Mouse (Mus musculus) lung, embryonic 16.5 days (tissue): ENCODE results near the gene Smim6. TPM values are rescaled to one million over a fixed set of nuclear protein-coding genes. Genes with fewer than 3 reads are reported as not detected.

Experiments
- ATAC-seq: fragments of 200-750 bp; cut with Nextera tagmentation; 2 replicates; pipeline ENCODE4 v1.8.0; 2017; ENCODE audit warnings: low read depth, mild to moderate bottlenecking, moderate library complexity
- H3K27ac ChIP-seq: fragments of 300-500 bp; sonication (generic); 2 replicates; pipeline ENCODE4 v1.5.1; 2014; ENCODE audit warnings: mild to moderate bottlenecking, control low read depth, low read length
- H3K27me3 ChIP-seq: fragments of 300-500 bp; sonication (generic); 2 replicates; pipeline ENCODE4 v1.6.1; 2014; ENCODE audit warnings: low read depth, low read length, mixed read lengths; ENCODE audit not compliant: control insufficient read depth, insufficient read depth
- H3K36me3 ChIP-seq: fragments of 300-500 bp; sonication (generic); 2 replicates; pipeline ENCODE4 v1.6.1; 2014; ENCODE audit warnings: low read length; ENCODE audit not compliant: control insufficient read depth, insufficient read depth
- H3K4me1 ChIP-seq: fragments of 300-500 bp; sonication (generic); replicated peaks from 2 replicates; pipeline ENCODE4 v1.6.1; 2014; ENCODE audit warnings: low read length, mixed read lengths; ENCODE audit not compliant: control insufficient read depth, insufficient read depth
- H3K4me2 ChIP-seq: fragments of 300-500 bp; sonication (generic); 2 replicates; pipeline ENCODE4 v1.6.1; 2014; ENCODE audit warnings: low read depth, low read length, control low read depth
- H3K4me3 ChIP-seq: fragments of 300-500 bp; sonication (generic); 2 replicates; pipeline ENCODE4 v1.5.1; 2014; ENCODE audit warnings: mild to moderate bottlenecking, low read length, control low read depth
- H3K9ac ChIP-seq: fragments of 300-500 bp; sonication (generic); 2 replicates; pipeline ENCODE4 v1.6.1; 2014; ENCODE audit warnings: low read length, control low read depth
- H3K9me3 ChIP-seq: fragments of 300-500 bp; sonication (generic); 2 replicates; pipeline ENCODE4 v1.6.1; 2016; ENCODE audit warnings: low read length; ENCODE audit not compliant: control insufficient read depth
- WGBS: fragments of 180-500 bp; shearing (Covaris S2); extraction: QIAGEN DNeasy Blood & Tissue Kit; methylation state at CpG from one replicate; pipeline ENCODE4 v1.1.7; 2014; 5-methylcytosine and 5-hydroxymethylcytosine counted together
- polyA plus RNA-seq: library from polyadenylated mRNA; unstranded; fragments of >200 nt; fragmentation: Nextera tagmentation; extraction: Ambion mirVana; gene quantifications from 2 replicates; pipeline ENCODE4 v1.2.1, GENCODE M21; 2015

Smim6 gene
- polyA plus RNA-seq, 1 experiment from 2014 or later: 35.5 TPM

- Histone ChIP-seq H3K27ac (no peak overlapping the region), H3K9me3 (no peaks in the 10 kb centered on the region), H3K4me3 (no peak overlapping the region), H3K4me1 (peaks cover 38% of the 10 kb centered on the region), H3K4me2 (no peak overlapping the region), H3K9ac (no peak overlapping the region), H3K36me3 (peaks cover 6% of the 10 kb centered on the region; the same call in 1 of the 2 replicates), H3K27me3 (no peaks in the 10 kb centered on the region)
- ATAC-seq: no peak
- WGBS: 78% methylated on average over 7 of the region's 7 CpGs
These were observed 13.4 kb upstream of the Smim6 start for GRCm38 (mm10) chr11:115898446-115898845.

GRCm38 (mm10) chr11:115898886-115899285 is 12.9 kb upstream of the Smim6 start:
- no peak overlapping the region for H3K9ac ChIP-seq
- H3K27me3 ChIP-seq: no peaks in the 10 kb centered on the region
- H3K27ac ChIP-seq: no peak overlapping the region
- WGBS: 12% methylated on average over 4 of the region's 4 CpGs
- H3K4me3 ChIP-seq: no peak overlapping the region
- H3K9me3 ChIP-seq: no peaks in the 10 kb centered on the region
- H3K4me2 ChIP-seq: no peak overlapping the region
- H3K36me3 ChIP-seq: peaks cover 5% of the 10 kb centered on the region; the same call in 1 of the 2 replicates
- ATAC-seq: no peak
- peaks cover 42% of the 10 kb centered on the region for H3K4me1 ChIP-seq

GRCm38 (mm10) chr11:115899486-115900266 is 12.1 kb upstream of the Smim6 start, which contains the start of gene Smim5:
TSS of gene Smim5 (plus strand) at chr11:115899966.
- H3K9me3 ChIP-seq: no peaks in the 10 kb centered on the region
- peak; percentile 72 for ATAC-seq
- H3K4me1 ChIP-seq: peaks cover 50% of the 10 kb centered on the region
- H3K27me3 ChIP-seq: no peaks in the 10 kb centered on the region
- peak within 1 kb of the TSS; percentile 18 for H3K4me2 ChIP-seq
- WGBS: 25% methylated on average over 16 of the region's 16 CpGs
- peak within 1 kb of the TSS; percentile 45 for H3K27ac ChIP-seq
- H3K36me3 ChIP-seq: peaks cover 2% of the 10 kb centered on the region; the same call in 1 of the 2 replicates
- peak within 1 kb of the TSS; percentile 10; the same call in 1 of the 2 replicates for H3K9ac ChIP-seq
- peak within 1 kb of the TSS; percentile 12; the same call in 1 of the 2 replicates for H3K4me3 ChIP-seq

GRCm38 (mm10) chr11:115900561-115901337 is 11.1 kb upstream of the Smim6 start:
- H3K27me3 ChIP-seq: no peaks in the 10 kb centered on the region
- H3K36me3 ChIP-seq: no peaks in the 10 kb centered on the region; the same call in 1 of the 2 replicates
- ATAC-seq: no peak
- H3K4me2 ChIP-seq: peak overlapping the region; percentile 6; the same call in 1 of the 2 replicates
- 67% methylated on average over 8 of the region's 8 CpGs for WGBS
- H3K27ac ChIP-seq: no peak overlapping the region
- H3K4me3 ChIP-seq: peak overlapping the region; percentile 12; the same call in 1 of the 2 replicates
- peak overlapping the region; percentile 10; the same call in 1 of the 2 replicates for H3K9ac ChIP-seq
- H3K4me1 ChIP-seq: peaks cover 60% of the 10 kb centered on the region
- no peaks in the 10 kb centered on the region for H3K9me3 ChIP-seq

- Histone ChIP-seq H3K36me3 (no peaks in the 10 kb centered on the region; the same call in 1 of the 2 replicates), H3K9ac (0 out of 2 replicates have a peak overlapping the region, but pooled peaks have one; percentile 29), H3K4me2 (peak overlapping the region; percentile 8; the same call in 1 of the 2 replicates), H3K4me3 (no peak overlapping the region), H3K9me3 (no peaks in the 10 kb centered on the region), H3K27ac (0 out of 2 replicates have a peak overlapping the region, but pooled peaks have one; percentile 8), H3K27me3 (no peaks in the 10 kb centered on the region), H3K4me1 (peaks cover 65% of the 10 kb centered on the region)
- WGBS: 81% methylated on average over 9 of the region's 9 CpGs
- ATAC-seq: no peak
These were observed 10.3 kb upstream of the Smim6 start for GRCm38 (mm10) chr11:115901338-115902161.

- Histone ChIP-seq H3K4me3 (no peak overlapping the region), H3K4me2 (no peak overlapping the region)
- 71% methylated on average over 5 of the region's 5 CpGs for WGBS
These were observed 9.6 kb upstream of the Smim6 start for GRCm38 (mm10) chr11:115902177-115902576.

GRCm38 (mm10) chr11:115902831-115903230 is 9.0 kb upstream of the Smim6 start:
- H3K4me1 ChIP-seq: peaks cover 65% of the 10 kb centered on the region
- H3K27ac ChIP-seq: peak overlapping the region; percentile 82
- H3K9me3 ChIP-seq: no peaks in the 10 kb centered on the region
- 53% methylated on average over 1 of the region's 1 CpGs for WGBS
- no peak overlapping the region for H3K4me2 ChIP-seq
- H3K36me3 ChIP-seq: no peaks in the 10 kb centered on the region
- no peak overlapping the region for H3K4me3 ChIP-seq
- no peak overlapping the region for H3K9ac ChIP-seq
- ATAC-seq: no peak
- no peaks in the 10 kb centered on the region for H3K27me3 ChIP-seq

More at GRCm38 (mm10) chr11:115902177-115902576, 9.6 kb upstream of the Smim6 start:
- Histone ChIP-seq H3K9me3 (no peaks in the 10 kb centered on the region), H3K27me3 (no peaks in the 10 kb centered on the region), H3K36me3 (no peaks in the 10 kb centered on the region), H3K4me1 (peaks cover 65% of the 10 kb centered on the region), H3K9ac (no peak overlapping the region), H3K27ac (peak overlapping the region; percentile 82)
- no peak for ATAC-seq

GRCm38 (mm10) chr11:115903384-115904230 is 8.2 kb upstream of the Smim6 start:
- 41% methylated on average over 11 of the region's 11 CpGs for WGBS

More at GRCm38 (mm10) chr11:115903384-115904230, 8.2 kb upstream of the Smim6 start:
- H3K9me3 ChIP-seq: no peaks in the 10 kb centered on the region
- H3K4me1 ChIP-seq: peaks cover 65% of the 10 kb centered on the region
- H3K36me3 ChIP-seq: no peaks in the 10 kb centered on the region
- H3K27me3 ChIP-seq: no peaks in the 10 kb centered on the region
- H3K27ac ChIP-seq: peak overlapping the region; percentile 64
- H3K4me3 ChIP-seq: no peak overlapping the region
- no peak overlapping the region for H3K9ac ChIP-seq
- no peak overlapping the region for H3K4me2 ChIP-seq
- peak; percentile 60 for ATAC-seq
